Mouse (Mus musculus): ENCODE results near the gene Arpp21. TPM values are rescaled to one million over a fixed set of nuclear protein-coding genes. Genes with fewer than 3 reads are reported as not detected.

Gene Arpp21
- polyA plus RNA-seq, 1 experiment from 2014 or later: 32.6 TPM

- 81% methylated on average over 10 of the region's 10 CpGs for WGBS
- Histone ChIP-seq H3K4me1 (peaks cover 27% of the 10 kb centered on the region), H3K27ac (no peak overlapping the region), H3K4me2 (no peak overlapping the region), H3K4me3 (no peak overlapping the region), H3K36me3 (ENCODE audit: poor library complexity, severe bottlenecking) (no peaks in the 10 kb centered on the region), H3K27me3 (peaks cover 8% of the 10 kb centered on the region; the same call in 1 of the 2 replicates), H3K9me3 (replicated peaks) (no peaks in the 10 kb centered on the region), H3K9ac (no peak overlapping the region)
- no peak; the same call in 1 of the 2 replicates for ATAC-seq
Measured at GRCm38 (mm10) chr9:112189394-112189793, 46.3 kb downstream of the Arpp21 start.

- peak; percentile 55 for ATAC-seq
- no peak overlapping the region for H3K4me3 ChIP-seq
- peak overlapping the region; percentile 14; the same call in 1 of the 2 replicates for H3K27ac ChIP-seq
- peaks cover 27% of the 10 kb centered on the region for H3K4me1 ChIP-seq
- H3K9me3 ChIP-seq (replicated peaks): no peaks in the 10 kb centered on the region
- no peak overlapping the region for H3K9ac ChIP-seq
- no peaks in the 10 kb centered on the region for H3K36me3 ChIP-seq (ENCODE audit: poor library complexity, severe bottlenecking)
- WGBS: 33% methylated on average over 12 of the region's 12 CpGs
- peaks cover 8% of the 10 kb centered on the region; the same call in 1 of the 2 replicates for H3K27me3 ChIP-seq
- peak overlapping the region; percentile 29; the same call in 1 of the 2 replicates for H3K4me2 ChIP-seq
Measured at GRCm38 (mm10) chr9:112188358-112188893, 47.3 kb downstream of the Arpp21 start.

GRCm38 (mm10) chr9:112187667-112188066, 48.1 kb downstream of the Arpp21 start:
- 36% methylated on average over 14 of the region's 14 CpGs for WGBS
- H3K36me3 ChIP-seq (ENCODE audit: poor library complexity, severe bottlenecking): no peaks in the 10 kb centered on the region
- H3K9ac ChIP-seq: 0 out of 2 replicates have a peak overlapping the region, but pooled peaks have one; percentile 10
- H3K27me3 ChIP-seq: peaks cover 8% of the 10 kb centered on the region; the same call in 1 of the 2 replicates
- no peaks in the 10 kb centered on the region for H3K9me3 ChIP-seq (replicated peaks)
- H3K4me2 ChIP-seq: peak overlapping the region; percentile 16; the same call in 1 of the 2 replicates
- H3K4me1 ChIP-seq: peaks cover 27% of the 10 kb centered on the region
- no peak overlapping the region for H3K27ac ChIP-seq
- 0 out of 2 replicates have a peak, but pooled peaks have one; percentile 27 for ATAC-seq
- no peak overlapping the region for H3K4me3 ChIP-seq

- no peak for ATAC-seq
- peaks cover 8% of the 10 kb centered on the region; the same call in 1 of the 2 replicates for H3K27me3 ChIP-seq
- WGBS: 13% methylated on average over 14 of the region's 14 CpGs
- no peak overlapping the region for H3K4me3 ChIP-seq
- peaks cover 27% of the 10 kb centered on the region for H3K4me1 ChIP-seq
- H3K27ac ChIP-seq: no peak overlapping the region
- no peaks in the 10 kb centered on the region for H3K9me3 ChIP-seq (replicated peaks)
- H3K9ac ChIP-seq: 0 out of 2 replicates have a peak overlapping the region, but pooled peaks have one; percentile 8
- H3K36me3 ChIP-seq (ENCODE audit: poor library complexity, severe bottlenecking): no peaks in the 10 kb centered on the region
- peak overlapping the region; percentile 34 for H3K4me2 ChIP-seq
Measured at GRCm38 (mm10) chr9:112186336-112187305, 49.1 kb downstream of the Arpp21 start.

GRCm38 (mm10) chr9:112185746-112186145, 50.0 kb downstream of the Arpp21 start:
- H3K4me3 ChIP-seq: no peak overlapping the region
- H3K4me1 ChIP-seq: peaks cover 27% of the 10 kb centered on the region
- no peak overlapping the region for H3K9ac ChIP-seq
- no peak overlapping the region for H3K4me2 ChIP-seq
- 53% methylated on average over 10 of the region's 10 CpGs for WGBS
- peaks cover 8% of the 10 kb centered on the region; the same call in 1 of the 2 replicates for H3K27me3 ChIP-seq
- no peaks in the 10 kb centered on the region for H3K9me3 ChIP-seq (replicated peaks)
- ATAC-seq: no peak; the same call in 1 of the 2 replicates
- no peak overlapping the region for H3K27ac ChIP-seq
- no peaks in the 10 kb centered on the region for H3K36me3 ChIP-seq (ENCODE audit: poor library complexity, severe bottlenecking)

GRCm38 (mm10) chr9:112182738-112183137, 53.0 kb downstream of the Arpp21 start:
- no peaks in the 10 kb centered on the region for H3K9me3 ChIP-seq (replicated peaks)
- no peak for ATAC-seq
- H3K4me1 ChIP-seq: peaks cover 16% of the 10 kb centered on the region
- 0 out of 2 replicates have a peak, but pooled peaks cover 8% of the 10 kb centered on the region for H3K27me3 ChIP-seq
- WGBS: 82% methylated on average over 3 of the region's 3 CpGs
- H3K36me3 ChIP-seq (ENCODE audit: poor library complexity, severe bottlenecking): no peaks in the 10 kb centered on the region
- H3K4me2 ChIP-seq: no peak overlapping the region
- no peak overlapping the region for H3K4me3 ChIP-seq
- H3K27ac ChIP-seq: no peak overlapping the region
- no peak overlapping the region for H3K9ac ChIP-seq

- whole genome bisulfite sequencing: 86% methylated on average over 4 of the region's 4 CpGs
- ATAC-seq: no peak
- H3K27ac ChIP-seq: no peak overlapping the region
- no peak overlapping the region for H3K4me2 ChIP-seq
- no peak overlapping the region for H3K9ac ChIP-seq
- no peaks in the 10 kb centered on the region for H3K36me3 ChIP-seq (ENCODE audit: poor library complexity, severe bottlenecking)
- H3K4me3 ChIP-seq: no peak overlapping the region
- H3K27me3 ChIP-seq: no peaks in the 10 kb centered on the region
- no peaks in the 10 kb centered on the region for H3K9me3 ChIP-seq (replicated peaks)
- H3K4me1 ChIP-seq: peaks cover 10% of the 10 kb centered on the region
Measured at GRCm38 (mm10) chr9:112180006-112180405, 55.7 kb downstream of the Arpp21 start.

GRCm38 (mm10) chr9:112178438-112178837, 57.3 kb downstream of the Arpp21 start:
- H3K36me3 ChIP-seq (ENCODE audit: poor library complexity, severe bottlenecking): no peaks in the 10 kb centered on the region
- no peak overlapping the region for H3K9ac ChIP-seq
- no peak for ATAC-seq
- H3K4me1 ChIP-seq: peaks cover 20% of the 10 kb centered on the region
- H3K27me3 ChIP-seq: no peaks in the 10 kb centered on the region
- no peak overlapping the region for H3K4me3 ChIP-seq
- WGBS: 53% methylated on average over 5 of the region's 5 CpGs
- no peaks in the 10 kb centered on the region for H3K9me3 ChIP-seq (replicated peaks)
- H3K27ac ChIP-seq: no peak overlapping the region
- no peak overlapping the region for H3K4me2 ChIP-seq

- no peaks in the 10 kb centered on the region for H3K27me3 ChIP-seq
- H3K4me3 ChIP-seq: no peak overlapping the region
- no peak overlapping the region for H3K4me2 ChIP-seq
- peaks cover 20% of the 10 kb centered on the region for H3K4me1 ChIP-seq
- H3K9ac ChIP-seq: no peak overlapping the region
- WGBS: 54% methylated on average over 2 of the region's 2 CpGs
- ATAC-seq: no peak
- H3K9me3 ChIP-seq (replicated peaks): no peaks in the 10 kb centered on the region
- no peak overlapping the region for H3K27ac ChIP-seq
- H3K36me3 ChIP-seq (ENCODE audit: poor library complexity, severe bottlenecking): no peaks in the 10 kb centered on the region
Measured at GRCm38 (mm10) chr9:112177569-112177968, 58.2 kb downstream of the Arpp21 start.

GRCm38 (mm10) chr9:112176317-112176716, 59.4 kb downstream of the Arpp21 start:
- Histone ChIP-seq H3K9me3 (replicated peaks) (no peaks in the 10 kb centered on the region), H3K27ac (no peak overlapping the region), H3K27me3 (no peaks in the 10 kb centered on the region), H3K4me2 (no peak overlapping the region), H3K4me3 (no peak overlapping the region), H3K9ac (no peak overlapping the region), H3K4me1 (peaks cover 20% of the 10 kb centered on the region), H3K36me3 (ENCODE audit: poor library complexity, severe bottlenecking) (no peaks in the 10 kb centered on the region)
- 81% methylated on average over 6 of the region's 6 CpGs for WGBS
- ATAC-seq: no peak

- Histone ChIP-seq H3K4me1 (peaks cover 20% of the 10 kb centered on the region), H3K9ac (no peak overlapping the region), H3K27me3 (no peaks in the 10 kb centered on the region), H3K27ac (no peak overlapping the region), H3K9me3 (replicated peaks) (no peaks in the 10 kb centered on the region), H3K36me3 (ENCODE audit: poor library complexity, severe bottlenecking) (no peaks in the 10 kb centered on the region), H3K4me2 (peak overlapping the region; percentile 32), H3K4me3 (no peak overlapping the region)
- peak; percentile 70 for ATAC-seq
- WGBS: 21% methylated on average over 15 of the region's 15 CpGs
Measured at GRCm38 (mm10) chr9:112174407-112175357, 61.1 kb downstream of the Arpp21 start.
